ENCODE assay signal across 17 mouse cellular contexts in genomic region chr12:41710608-41711007, GRCm38 (mm10).
"Had no signal": no experiment of that assay in that cellular context is flagged by ENCODE, and none has a peak within 500 bp of the region (broad histone marks: within the 10 kb centered on the region; RNA-seq: fewer than 3 reads in every experiment).

No protein-coding gene starts in this region.

- ATAC-seq: midbrain, embryonic 15.5 days had no signal

- H3K27ac ChIP-seq: kidney, postnatal 0 days; limb, embryonic 13.5 days; liver, embryonic 15.5 days; midbrain, embryonic 10.5 days; midbrain, embryonic 15.5 days; neural tube, embryonic 13.5 days had no signal

- H3K9me3 ChIP-seq: limb, embryonic 13.5 days; liver, embryonic 15.5 days; midbrain, embryonic 10.5 days; midbrain, embryonic 15.5 days; neural tube, embryonic 13.5 days had no signal

- H3K36me3 ChIP-seq: limb, embryonic 13.5 days; liver, embryonic 15.5 days; midbrain, embryonic 10.5 days; midbrain, embryonic 15.5 days; neural tube, embryonic 13.5 days had no signal

- H3K4me1 ChIP-seq: limb, embryonic 13.5 days; liver, embryonic 15.5 days; midbrain, embryonic 10.5 days; midbrain, embryonic 15.5 days; neural tube, embryonic 13.5 days had no signal

- H3K4me3 ChIP-seq: limb, embryonic 13.5 days; liver, embryonic 15.5 days; midbrain, embryonic 10.5 days; midbrain, embryonic 15.5 days; neural tube, embryonic 13.5 days had no signal

- H3K9ac ChIP-seq: limb, embryonic 13.5 days; liver, embryonic 15.5 days; midbrain, embryonic 15.5 days; neural tube, embryonic 13.5 days had no signal

- DNase-seq: kidney, postnatal 36 days; layer of hippocampus, adult 9-11 months; layer of hippocampus, postnatal 36 days; lung, adult 2 months; lung, postnatal 10 days; lung, postnatal 4 days; retina, postnatal 1 day; right cerebral cortex, postnatal 4 days; spleen, adult 18-20 months; thymus, adult 18-20 months; thymus, postnatal 14 days had no signal

- H3K27me3 ChIP-seq: limb, embryonic 13.5 days; liver, embryonic 15.5 days; midbrain, embryonic 15.5 days; neural tube, embryonic 13.5 days had no signal

- H3K4me2 ChIP-seq: limb, embryonic 13.5 days; liver, embryonic 15.5 days; midbrain, embryonic 15.5 days; neural tube, embryonic 13.5 days had no signal
